Mouse (Mus musculus): ENCODE results near the gene Slc25a5.

The Slc25a5 gene

DNA sequence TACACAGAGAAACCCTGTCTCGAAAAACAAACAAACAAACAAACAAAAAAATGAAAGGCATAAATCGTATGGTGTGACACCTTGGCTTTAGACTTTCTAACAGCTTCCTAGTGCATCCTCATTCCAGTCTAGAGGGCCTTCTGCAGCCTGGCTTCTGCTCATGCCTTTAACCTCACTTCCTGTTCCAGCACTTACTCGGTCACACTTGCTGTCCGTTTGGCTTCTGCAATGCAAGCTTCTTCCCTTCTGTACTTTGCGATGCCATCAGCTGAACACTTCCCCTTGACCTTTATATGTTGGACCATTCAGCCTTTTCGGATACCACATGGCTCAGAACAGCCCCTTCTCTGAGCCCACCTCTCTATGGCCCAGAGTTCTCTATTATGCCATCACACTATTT, 46.2 kb downstream of the Slc25a5 start:
- DNase-seq = no peak

DNA sequence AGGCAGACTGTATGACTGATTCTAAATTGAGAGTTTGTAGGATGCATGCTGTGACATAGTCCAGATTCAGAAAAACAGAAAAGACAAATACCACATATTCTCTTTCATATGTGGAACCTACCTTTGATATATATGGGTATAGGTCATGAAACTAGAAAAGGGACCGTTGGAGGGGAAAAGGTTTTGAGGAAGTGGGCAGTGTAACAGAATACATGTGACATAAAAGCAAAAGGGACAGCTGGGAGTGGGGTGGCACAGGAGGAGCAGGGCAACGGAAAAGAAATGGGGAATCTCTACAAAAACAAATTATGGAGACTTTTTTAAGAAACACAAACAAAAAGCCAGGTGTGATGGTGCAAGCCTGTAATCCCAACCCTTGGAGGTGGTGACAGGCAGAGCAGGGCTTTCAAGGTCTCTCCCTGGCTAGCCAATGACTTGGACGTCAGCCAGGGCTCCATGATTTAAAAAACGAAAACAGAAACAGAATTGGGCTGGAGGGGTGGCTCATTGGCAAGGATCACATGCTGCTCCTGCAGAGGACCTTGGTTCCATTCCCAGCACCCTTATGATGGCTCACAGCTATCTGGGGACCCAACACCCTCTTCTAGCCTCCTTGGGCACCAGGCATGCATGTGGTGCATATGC, 48.0 kb downstream of the Slc25a5 start:
- no peak for DNase-seq

DNA sequence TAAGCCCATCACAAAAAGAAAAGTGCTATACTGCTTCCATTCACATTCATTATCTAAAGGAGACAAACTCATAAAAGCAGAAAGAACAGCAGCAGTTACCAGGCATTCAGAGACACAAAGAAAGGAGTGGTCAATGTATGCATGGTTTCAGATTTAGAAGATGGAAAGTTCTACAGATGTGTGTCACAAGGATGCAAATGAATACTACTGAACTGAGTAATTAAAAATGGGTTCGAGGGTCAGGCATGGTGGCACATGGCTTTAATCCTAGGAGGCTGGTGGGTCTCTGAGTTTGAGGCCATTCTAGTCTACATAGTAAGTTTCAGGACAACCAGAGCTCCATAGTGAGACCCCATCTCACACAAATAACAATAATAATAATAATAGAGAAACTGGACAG, 51.7 kb downstream of the Slc25a5 start:
- DNase-seq = no peak

Data from thymus, postnatal 14 days (tissue).